Mouse (Mus musculus) intestine, embryonic 15.5 days (tissue): ENCODE measurements at regions not wholly inside any gene's neighbourhood (a gene's known extent, or its start where the extent isn't known, plus 50 kb on each side); places are given as distances from the start of the nearest gene placed in this dataset.

ENCODE experiments used
- ATAC-seq: fragments of 200-750 bp; cut with Nextera tagmentation; 2 replicates; pipeline ENCODE4 v1.8.0; 2017; ENCODE audit warnings: moderate TSS enrichment, moderate library complexity
- H3K27ac ChIP-seq: fragments of 300-500 bp; sonication (generic); 2 replicates; pipeline ENCODE4 v1.5.1; 2015; ENCODE audit warnings: mild to moderate bottlenecking, inconsistent platforms
- H3K27me3 ChIP-seq: fragments of 300-500 bp; sonication (generic); replicated peaks from 2 replicates; pipeline ENCODE4 v1.6.1; 2015; ENCODE audit warnings: inconsistent platforms
- H3K36me3 ChIP-seq: fragments of 300-500 bp; sonication (generic); 2 replicates; pipeline ENCODE4 v1.6.1; 2015; ENCODE audit warnings: inconsistent platforms
- H3K4me1 ChIP-seq: fragments of 300-500 bp; sonication (generic); replicated peaks from 2 replicates; pipeline ENCODE4 v1.6.1; 2015; ENCODE audit warnings: inconsistent platforms
- H3K4me2 ChIP-seq: fragments of 300-500 bp; sonication (generic); replicated peaks from 2 replicates; pipeline ENCODE4 v1.6.1; 2015; ENCODE audit warnings: mild to moderate bottlenecking, inconsistent platforms
- H3K4me3 ChIP-seq: fragments of 300-500 bp; sonication (generic); replicated peaks from 2 replicates; pipeline ENCODE4 v1.5.1; 2015; ENCODE audit warnings: inconsistent platforms
- H3K9ac ChIP-seq: fragments of 300-500 bp; sonication (generic); 2 replicates; pipeline ENCODE4 v1.6.1; 2015; ENCODE audit warnings: inconsistent platforms
- H3K9me3 ChIP-seq: fragments of 300-500 bp; sonication (generic); 2 replicates; pipeline ENCODE4 v1.6.1; 2016; ENCODE audit warnings: inconsistent platforms
- WGBS: fragments of 180-500 bp; shearing (Covaris S2); methylation state at CpG from one replicate; pipeline ENCODE4 v1.1.7; 2015; 5-methylcytosine and 5-hydroxymethylcytosine counted together

- no peak overlapping the region for H3K4me2 ChIP-seq
- 98% methylated on average over 1 of the region's 1 CpGs for WGBS
- H3K9me3 ChIP-seq, result no peaks in the 10 kb centered on the region
- no peaks in the 10 kb centered on the region for H3K4me1 ChIP-seq
- no peaks in the 10 kb centered on the region for H3K27me3 ChIP-seq
- no peaks in the 10 kb centered on the region for H3K36me3 ChIP-seq
- ATAC-seq, result no peak
- H3K4me3 ChIP-seq, result no peak overlapping the region
- no peak overlapping the region for H3K27ac ChIP-seq
- no peak overlapping the region for H3K9ac ChIP-seq
Observed at GRCm38 (mm10) chr3:23127134-23127533, 1050.7 kb downstream of the Tbl1xr1 start.

- H3K9me3 ChIP-seq, result no peaks in the 10 kb centered on the region
- no peak overlapping the region for H3K4me3 ChIP-seq
- 91% methylated on average over 1 of the region's 1 CpGs for WGBS
- no peak for ATAC-seq
- H3K4me1 ChIP-seq, result no peaks in the 10 kb centered on the region
- no peaks in the 10 kb centered on the region for H3K27me3 ChIP-seq
- no peaks in the 10 kb centered on the region for H3K36me3 ChIP-seq
- H3K9ac ChIP-seq, result no peak overlapping the region
- no peak overlapping the region for H3K27ac ChIP-seq
- H3K4me2 ChIP-seq, result no peak overlapping the region
Observed at GRCm38 (mm10) chr3:23135551-23135950, 1059.1 kb downstream of the Tbl1xr1 start.

- no peaks in the 10 kb centered on the region for H3K4me1 ChIP-seq
- no peak overlapping the region for H3K27ac ChIP-seq
- H3K9me3 ChIP-seq, result no peaks in the 10 kb centered on the region
- H3K4me2 ChIP-seq, result no peak overlapping the region
- no peak for ATAC-seq
- H3K4me3 ChIP-seq, result no peak overlapping the region
- H3K27me3 ChIP-seq, result no peaks in the 10 kb centered on the region
- no peak overlapping the region for H3K9ac ChIP-seq
- H3K36me3 ChIP-seq, result no peaks in the 10 kb centered on the region
Observed at GRCm38 (mm10) chr3:23138932-23139331, 1062.5 kb downstream of the Tbl1xr1 start.

GRCm38 (mm10) chr3:23164828-23165450, 1088.5 kb downstream of the Tbl1xr1 start:
- H3K27ac ChIP-seq, result no peak overlapping the region
- no peaks in the 10 kb centered on the region for H3K36me3 ChIP-seq
- no peak overlapping the region for H3K4me2 ChIP-seq
- no peaks in the 10 kb centered on the region for H3K4me1 ChIP-seq
- H3K4me3 ChIP-seq, result no peak overlapping the region
- H3K9ac ChIP-seq, result no peak overlapping the region
- H3K9me3 ChIP-seq, result no peaks in the 10 kb centered on the region
- WGBS, result 69% methylated on average over 3 of the region's 3 CpGs
- no peaks in the 10 kb centered on the region for H3K27me3 ChIP-seq
- no peak for ATAC-seq

- ATAC-seq, result no peak
- H3K9ac ChIP-seq, result no peak overlapping the region
- no peak overlapping the region for H3K27ac ChIP-seq
- H3K4me2 ChIP-seq, result no peak overlapping the region
- no peaks in the 10 kb centered on the region for H3K27me3 ChIP-seq
- no peaks in the 10 kb centered on the region for H3K9me3 ChIP-seq
- 90% methylated on average over 8 of the region's 8 CpGs for WGBS
- H3K4me3 ChIP-seq, result no peak overlapping the region
- H3K36me3 ChIP-seq, result no peaks in the 10 kb centered on the region
- H3K4me1 ChIP-seq, result no peaks in the 10 kb centered on the region
Observed at GRCm38 (mm10) chr3:23183393-23183792, 1106.9 kb downstream of the Tbl1xr1 start.

- Histone ChIP-seq H3K9me3 (no peaks in the 10 kb centered on the region), H3K4me2 (no peak overlapping the region), H3K4me1 (no peaks in the 10 kb centered on the region), H3K27ac (no peak overlapping the region), H3K9ac (no peak overlapping the region), H3K4me3 (no peak overlapping the region), H3K27me3 (no peaks in the 10 kb centered on the region), H3K36me3 (no peaks in the 10 kb centered on the region)
- no peak for ATAC-seq
- WGBS, result 82% methylated on average over 4 of the region's 4 CpGs
Observed at GRCm38 (mm10) chr3:23188479-23188878, 1112.0 kb downstream of the Tbl1xr1 start.

GRCm38 (mm10) chr3:23200056-23200455, 1123.6 kb downstream of the Tbl1xr1 start:
- Histone ChIP-seq H3K4me3 (no peak overlapping the region), H3K4me2 (no peak overlapping the region), H3K36me3 (no peaks in the 10 kb centered on the region), H3K4me1 (no peaks in the 10 kb centered on the region), H3K27ac (no peak overlapping the region), H3K9ac (no peak overlapping the region), H3K9me3 (no peaks in the 10 kb centered on the region), H3K27me3 (no peaks in the 10 kb centered on the region)
- ATAC-seq, result no peak
- WGBS, result 75% methylated on average over 1 of the region's 1 CpGs

- H3K36me3 ChIP-seq, result no peaks in the 10 kb centered on the region
- no peaks in the 10 kb centered on the region for H3K9me3 ChIP-seq
- no peak overlapping the region for H3K9ac ChIP-seq
- H3K4me1 ChIP-seq, result no peaks in the 10 kb centered on the region
- no peak for ATAC-seq
- 96% methylated on average over 1 of the region's 1 CpGs for WGBS
- H3K4me3 ChIP-seq, result no peak overlapping the region
- H3K4me2 ChIP-seq, result no peak overlapping the region
- no peaks in the 10 kb centered on the region for H3K27me3 ChIP-seq
- H3K27ac ChIP-seq, result no peak overlapping the region
Observed at GRCm38 (mm10) chr3:23214427-23214826, 1138.0 kb downstream of the Tbl1xr1 start.

- Histone ChIP-seq H3K4me1 (no peaks in the 10 kb centered on the region), H3K4me2 (no peak overlapping the region), H3K27me3 (no peaks in the 10 kb centered on the region), H3K9me3 (no peaks in the 10 kb centered on the region), H3K36me3 (no peaks in the 10 kb centered on the region), H3K27ac (no peak overlapping the region), H3K4me3 (no peak overlapping the region), H3K9ac (no peak overlapping the region)
- 69% methylated on average over 1 of the region's 1 CpGs for WGBS
- no peak for ATAC-seq
Observed at GRCm38 (mm10) chr3:23216754-23217153, 1140.3 kb downstream of the Tbl1xr1 start.

GRCm38 (mm10) chr3:23248291-23248690, 1171.8 kb downstream of the Tbl1xr1 start:
- no peak overlapping the region for H3K4me3 ChIP-seq
- H3K9ac ChIP-seq, result no peak overlapping the region
- 84% methylated on average over 2 of the region's 2 CpGs for WGBS
- H3K36me3 ChIP-seq, result no peaks in the 10 kb centered on the region
- H3K27ac ChIP-seq, result no peak overlapping the region
- no peaks in the 10 kb centered on the region for H3K9me3 ChIP-seq
- no peak overlapping the region for H3K4me2 ChIP-seq
- no peaks in the 10 kb centered on the region for H3K4me1 ChIP-seq
- ATAC-seq, result no peak
- no peaks in the 10 kb centered on the region for H3K27me3 ChIP-seq

- Histone ChIP-seq H3K36me3 (no peaks in the 10 kb centered on the region), H3K9ac (no peak overlapping the region), H3K9me3 (no peaks in the 10 kb centered on the region), H3K4me2 (no peak overlapping the region), H3K4me3 (no peak overlapping the region), H3K27ac (no peak overlapping the region), H3K4me1 (no peaks in the 10 kb centered on the region), H3K27me3 (no peaks in the 10 kb centered on the region)
- ATAC-seq, result no peak
Observed at GRCm38 (mm10) chr3:23252180-23252579, 1175.7 kb downstream of the Tbl1xr1 start.

GRCm38 (mm10) chr3:23298818-23299217, 1222.4 kb downstream of the Tbl1xr1 start:
- no peak for ATAC-seq
- Histone ChIP-seq H3K9ac (no peak overlapping the region), H3K27me3 (no peaks in the 10 kb centered on the region), H3K4me2 (no peak overlapping the region), H3K36me3 (no peaks in the 10 kb centered on the region), H3K4me3 (no peak overlapping the region), H3K9me3 (no peaks in the 10 kb centered on the region), H3K4me1 (no peaks in the 10 kb centered on the region), H3K27ac (no peak overlapping the region)
- WGBS, result 89% methylated on average over 7 of the region's 7 CpGs

- no peak for ATAC-seq
- WGBS, result 78% methylated on average over 2 of the region's 2 CpGs
- Histone ChIP-seq H3K27me3 (no peaks in the 10 kb centered on the region), H3K4me1 (no peaks in the 10 kb centered on the region), H3K36me3 (no peaks in the 10 kb centered on the region), H3K9me3 (no peaks in the 10 kb centered on the region), H3K27ac (no peak overlapping the region), H3K9ac (no peak overlapping the region), H3K4me2 (no peak overlapping the region), H3K4me3 (no peak overlapping the region)
Observed at GRCm38 (mm10) chr3:23334216-23334615, 1257.8 kb downstream of the Tbl1xr1 start.
